Mouse (Mus musculus) thymus, adult 2 months (tissue): ENCODE data around the gene Eapp.
"Not testable (repeated sequence)": the region's sequence is repeated elsewhere in the genome, so short reads cannot be mapped to it uniquely, and the experiment has no call there.

Experiments
- CTCF ChIP-seq: fragments of 200-500 bp; IDR thresholded peaks from 2 replicates; pipeline ENCODE4 v1.5.1; 2012; ENCODE audit warnings: mild to moderate bottlenecking, control low read depth, low read length, moderate library complexity, borderline replicate concordance; ENCODE audit not compliant: control insufficient read depth, poor library complexity, insufficient read depth; ENCODE audit errors: extremely low read depth
- POLR2A ChIP-seq: fragments of 200-500 bp; IDR thresholded peaks from 2 replicates; pipeline ENCODE4 v1.6.1; 2012; ENCODE audit warnings: mild to moderate bottlenecking, low read length, control low read depth, moderate library complexity; ENCODE audit not compliant: control insufficient read depth, poor library complexity, insufficient read depth; ENCODE audit errors: extremely low read depth

GRCm38 (mm10) chr12:54717516-54717915 is 21.8 kb upstream of the Eapp start:
- not testable (repeated sequence) for TF ChIP-seq CTCF, POLR2A
